Mouse (Mus musculus) spleen, adult 12 weeks (tissue): ENCODE results near the gene Chga.

Experiments used
- DNase-seq: peaks from one replicate; pipeline ENCODE4 v3.0.0; 2022; ENCODE audit warnings: low spot score

Gene Chga

GRCm38 (mm10) chr12:102600345-102600744, 45.6 kb downstream of the Chga start:
- no peak for DNase-seq

- no peak for DNase-seq
These were observed 47.1 kb downstream of the Chga start for GRCm38 (mm10) chr12:102601847-102602246.

GRCm38 (mm10) chr12:102602255-102603041, 47.7 kb downstream of the Chga start:
- no peak for DNase-seq

GRCm38 (mm10) chr12:102605607-102606006, 50.8 kb downstream of the Chga start:
- no peak for DNase-seq

- no peak for DNase-seq
These were observed 52.3 kb downstream of the Chga start for GRCm38 (mm10) chr12:102607066-102607465.

GRCm38 (mm10) chr12:102607808-102608517, 53.2 kb downstream of the Chga start:
- no peak for DNase-seq

- DNase-seq = no peak
These were observed 56.2 kb downstream of the Chga start for GRCm38 (mm10) chr12:102610927-102611326.

- no peak for DNase-seq
These were observed 57.7 kb downstream of the Chga start for GRCm38 (mm10) chr12:102612431-102612830.

GRCm38 (mm10) chr12:102613411-102613810, 58.6 kb downstream of the Chga start:
- DNase-seq = no peak
